Mouse (Mus musculus): Measurements from ENCODE around the gene Armc9.

Gene Armc9

DNA sequence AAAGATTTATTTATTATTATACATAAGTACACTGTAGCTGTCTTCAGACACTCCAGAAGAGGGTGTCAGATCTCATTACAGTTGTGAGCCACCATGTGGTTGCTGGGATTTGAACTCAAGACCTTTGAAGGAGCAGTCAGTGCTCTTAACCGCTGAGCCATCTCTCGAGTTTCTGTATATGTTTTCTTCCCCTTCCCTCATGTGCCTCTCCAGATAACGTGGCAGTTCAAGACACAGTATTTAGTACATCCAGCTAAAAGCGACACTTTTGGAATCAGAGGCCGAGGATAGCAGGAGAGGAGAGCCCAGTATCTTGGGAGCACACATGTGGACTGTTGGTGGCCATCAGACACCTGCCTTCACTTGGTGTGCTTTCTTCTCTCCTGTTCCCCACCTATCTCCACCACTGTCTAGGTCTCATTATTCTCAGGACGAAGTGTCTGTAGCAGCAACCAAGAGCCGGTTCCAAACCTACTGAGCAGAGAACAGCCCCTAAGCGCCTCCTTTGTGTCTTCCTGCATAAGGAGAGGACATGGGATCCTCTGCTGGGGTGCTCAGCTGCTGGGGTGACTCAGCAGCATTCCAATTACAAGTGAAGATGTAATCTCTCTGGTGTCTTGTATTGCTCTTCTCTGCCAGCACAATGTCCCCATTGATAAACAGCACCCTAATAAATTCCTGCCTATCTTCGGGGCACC lies 114.1 kb downstream of the Armc9 start:
- in situ Hi-C loops (cut with MboI; ENCODE audit: low sequenced_read_pairs): no loop called here

DNA sequence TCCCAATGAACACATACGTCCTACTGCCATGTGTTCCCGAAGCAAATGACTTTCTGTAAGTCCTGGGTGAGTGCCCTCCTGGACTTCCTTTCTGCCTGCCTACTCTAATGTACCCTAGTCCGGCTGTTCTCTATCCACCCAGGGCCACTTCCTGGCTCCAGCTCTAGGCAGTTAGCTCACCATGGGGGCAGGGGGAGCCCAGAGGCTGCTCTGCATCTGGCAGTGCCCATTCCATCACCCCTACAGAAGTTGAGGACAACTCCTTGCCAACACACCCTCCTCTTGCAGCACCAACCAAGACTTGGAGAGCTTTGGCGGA lies 114.6 kb downstream of the Armc9 start:
- in situ Hi-C loops (cut with MboI; ENCODE audit: low sequenced_read_pairs): no loop called here

DNA sequence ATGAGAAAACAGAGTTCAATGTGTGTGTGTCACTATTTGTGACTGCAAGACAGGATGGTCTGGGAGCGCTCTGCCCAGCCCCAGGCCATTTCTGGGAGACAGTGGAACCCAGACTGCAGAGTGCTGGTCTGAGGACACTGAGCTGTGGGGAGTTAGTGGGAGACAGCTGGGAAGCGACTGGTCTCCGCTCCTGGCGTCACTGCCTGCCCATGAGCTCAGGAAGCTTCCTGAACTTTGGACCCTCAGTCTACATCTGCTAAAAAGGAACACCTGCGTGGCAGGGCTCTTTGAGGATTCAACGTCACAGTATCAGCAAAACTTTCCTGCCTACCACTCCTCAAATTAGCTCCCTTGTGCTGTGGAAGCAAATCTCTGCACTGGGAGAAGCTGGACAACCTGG lies 117.1 kb downstream of the Armc9 start:
- in situ Hi-C loops (cut with MboI; ENCODE audit: low sequenced_read_pairs): no loop called here

DNA sequence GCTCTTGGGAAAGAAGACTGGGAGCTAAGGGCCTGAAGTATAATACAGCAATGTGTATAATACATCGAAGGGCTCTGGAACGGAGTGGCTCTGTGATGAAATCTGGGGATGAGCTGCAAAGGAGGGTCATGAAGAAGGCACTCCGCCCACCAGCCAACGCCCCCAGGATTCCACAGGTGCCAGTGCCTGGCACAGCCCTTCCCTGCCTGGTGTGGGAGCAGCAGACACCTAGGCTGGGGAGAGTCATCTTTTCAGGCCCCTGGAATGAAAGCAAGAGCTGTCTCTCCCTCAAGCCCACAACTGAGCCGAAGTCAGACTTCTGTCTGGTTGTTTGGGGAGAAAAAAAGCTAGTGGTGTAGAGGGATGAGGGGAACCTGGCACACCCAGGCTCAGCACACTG lies 122.5 kb downstream of the Armc9 start:
- in situ Hi-C loops (cut with MboI; ENCODE audit: low sequenced_read_pairs): no loop called here

DNA sequence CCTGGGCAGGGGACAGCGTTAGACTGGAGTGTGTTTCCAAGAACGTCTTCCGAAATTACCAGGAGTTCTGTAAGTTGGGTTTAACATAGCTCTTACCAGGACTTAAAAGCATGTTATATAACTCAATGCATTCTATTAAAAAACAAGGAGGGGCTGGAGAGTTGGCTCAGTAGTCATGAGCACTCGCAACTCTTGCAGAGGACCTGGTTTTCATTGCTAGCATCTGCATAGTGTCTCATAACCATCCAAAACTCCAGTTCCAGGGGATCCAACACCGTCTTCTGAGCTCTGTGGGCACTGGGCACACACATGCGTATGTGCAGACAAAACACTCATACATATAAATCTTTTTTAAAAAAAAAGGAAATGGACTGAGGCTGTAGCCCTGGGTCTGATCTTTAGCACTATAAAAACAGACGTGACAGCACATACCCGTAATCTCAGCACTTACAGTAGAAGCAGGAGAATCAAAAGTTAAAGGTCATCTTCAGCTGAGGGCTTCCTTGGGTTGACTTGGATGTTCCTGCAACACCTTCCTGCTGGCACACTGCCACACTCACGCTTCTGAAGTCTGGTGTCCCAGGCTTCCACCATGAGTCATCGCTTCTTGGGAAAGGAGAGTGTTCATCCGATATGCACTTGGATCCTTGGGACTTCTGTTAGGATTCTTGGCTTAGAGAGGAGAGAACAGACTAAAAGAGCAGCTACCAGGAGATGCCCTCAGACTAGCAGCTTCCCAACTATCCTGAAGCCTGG lies 127.4 kb downstream of the Armc9 start:
- in situ Hi-C loops (cut with MboI; ENCODE audit: low sequenced_read_pairs): no loop called here

DNA sequence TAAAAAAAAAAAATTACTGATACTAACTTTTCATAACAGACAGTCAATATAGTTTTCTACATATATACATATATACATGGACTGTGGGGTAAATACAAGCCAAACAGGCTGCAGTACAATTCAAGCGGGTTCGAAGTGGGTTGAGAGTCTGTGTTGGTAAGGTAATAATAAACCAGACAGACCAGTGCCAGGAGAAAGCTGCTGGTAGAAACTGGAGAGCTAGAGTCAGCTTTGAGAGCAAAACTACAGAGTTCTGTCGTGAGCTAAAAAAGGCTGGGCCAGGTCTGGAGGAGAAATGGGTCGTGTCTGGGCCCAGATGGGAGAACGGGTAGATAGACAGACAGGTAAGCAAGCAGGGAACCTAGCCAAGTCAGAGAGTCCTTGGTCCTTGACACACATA lies 129.5 kb downstream of the Armc9 start:
- in situ Hi-C loops (cut with MboI; ENCODE audit: low sequenced_read_pairs): no loop called here

DNA sequence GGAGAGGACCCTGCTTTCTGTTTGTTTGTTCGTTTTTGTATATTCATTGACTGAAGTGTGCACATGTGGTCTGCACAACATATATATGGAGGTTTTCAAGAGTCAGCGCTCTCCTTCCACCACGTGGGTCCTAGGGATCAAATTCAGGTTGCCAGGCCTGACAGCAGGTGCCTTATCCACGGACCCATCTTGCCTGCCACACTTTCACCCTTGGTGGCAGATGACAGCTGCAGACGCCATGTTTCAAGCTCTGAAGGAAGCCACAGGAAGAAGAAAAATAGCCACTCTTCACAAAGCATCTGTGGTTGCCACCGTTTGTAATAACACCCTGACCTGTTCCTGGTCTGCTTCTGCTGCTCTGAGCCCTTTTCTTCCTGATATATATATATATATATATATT lies 130.7 kb downstream of the Armc9 start:
- in situ Hi-C loops (cut with MboI; ENCODE audit: low sequenced_read_pairs): no loop called here

DNA sequence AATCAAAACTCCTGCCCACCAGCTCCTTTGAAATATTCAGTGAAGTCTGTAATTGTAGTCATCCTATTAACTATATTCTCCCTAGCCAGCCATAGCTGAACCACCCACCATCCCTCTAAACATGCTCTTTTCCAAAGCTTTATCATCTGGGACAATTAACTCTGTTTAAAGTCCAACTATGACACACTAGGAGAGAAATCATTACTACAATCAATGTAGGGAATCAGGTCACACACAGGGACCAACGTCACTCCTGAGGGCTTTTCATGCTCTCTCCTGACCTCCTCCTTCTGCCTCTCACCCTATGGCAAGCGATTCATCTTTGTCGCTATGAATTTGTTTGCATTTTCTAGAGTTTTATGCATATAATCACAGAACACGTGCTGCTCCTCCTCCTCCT lies 132.9 kb downstream of the Armc9 start:
- in situ Hi-C loops (cut with MboI; ENCODE audit: low sequenced_read_pairs): no loop called here

DNA sequence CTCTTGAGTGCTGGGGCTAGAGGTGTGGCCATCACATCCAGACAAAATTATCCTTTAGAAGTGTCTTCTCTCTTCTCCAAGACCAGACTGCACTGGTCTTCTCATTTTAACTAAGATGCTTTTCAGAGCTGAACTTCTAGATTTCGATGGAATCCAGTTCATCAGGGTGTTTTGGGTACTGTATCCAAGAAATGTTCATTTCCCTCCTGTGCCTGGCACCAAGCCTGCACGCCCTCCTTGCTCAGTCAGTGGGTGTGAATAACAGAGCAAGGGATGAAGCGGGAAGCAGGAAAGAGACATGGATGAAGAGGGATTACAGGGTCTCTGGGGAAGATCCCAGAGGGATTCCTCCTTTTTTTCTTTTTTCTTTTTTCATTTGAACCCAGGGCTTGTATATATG lies 135.9 kb downstream of the Armc9 start:
- in situ Hi-C loops (cut with MboI; ENCODE audit: low sequenced_read_pairs): no loop called here

DNA sequence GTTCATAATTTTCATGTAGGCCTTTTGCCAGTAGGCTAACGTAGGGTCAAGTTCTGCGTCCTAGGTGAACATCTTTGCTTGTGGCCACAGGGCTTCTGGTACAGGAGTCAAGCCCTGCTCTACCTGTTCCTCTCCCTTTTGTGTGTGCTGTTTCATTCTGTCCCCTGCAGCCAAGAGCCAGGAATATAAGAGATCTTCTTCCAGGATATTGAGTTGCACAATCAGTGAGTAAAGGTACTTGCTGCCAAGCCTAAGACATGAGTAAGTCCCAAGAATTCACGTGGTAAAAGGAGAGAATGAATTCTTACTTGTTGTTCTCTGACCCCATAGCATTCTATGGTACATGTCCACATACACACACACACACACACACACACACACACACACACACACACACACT lies 138.5 kb downstream of the Armc9 start:
- in situ Hi-C loops (cut with MboI; ENCODE audit: low sequenced_read_pairs): no loop called here

DNA sequence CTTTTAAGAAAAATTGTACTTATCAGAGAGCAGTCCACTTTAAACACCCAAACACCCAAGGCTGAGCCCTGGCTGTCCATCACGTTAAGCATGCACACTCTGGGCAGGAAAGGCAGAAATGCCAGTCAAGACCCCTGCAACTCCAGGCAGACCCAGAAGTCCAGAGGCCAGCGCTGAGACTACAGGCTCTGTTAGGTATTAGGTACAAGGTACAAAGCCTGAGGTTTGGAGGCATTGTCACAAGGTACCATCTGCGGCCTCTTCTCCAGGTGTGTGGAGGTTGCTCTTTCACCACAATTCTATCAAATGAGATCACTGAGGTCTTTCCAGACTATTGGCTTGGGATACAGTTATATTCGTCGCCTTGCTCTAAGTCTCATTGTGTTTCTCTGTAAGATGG lies 139.3 kb downstream of the Armc9 start:
- in situ Hi-C loops (cut with MboI; ENCODE audit: low sequenced_read_pairs): no loop called here

DNA sequence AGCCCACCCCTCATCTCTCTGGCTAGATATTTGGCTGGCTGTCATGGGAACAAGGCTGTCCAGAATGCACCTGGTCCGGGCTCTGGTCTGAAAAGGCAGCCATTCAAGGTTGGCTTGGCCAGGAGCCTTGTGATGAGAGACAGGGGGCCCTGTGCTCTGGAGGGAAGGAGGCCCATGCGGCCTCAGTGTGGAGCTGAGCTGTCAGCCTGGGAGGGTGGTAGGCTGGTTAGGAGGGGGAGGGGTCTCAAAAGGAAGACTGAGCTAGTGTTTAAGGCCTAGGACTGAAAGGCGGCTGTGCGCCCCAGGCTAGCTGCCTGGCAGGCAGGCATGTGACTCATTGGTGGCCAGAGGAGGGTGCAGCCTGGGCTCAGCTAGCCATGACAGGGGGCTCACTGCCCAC lies 139.9 kb downstream of the Armc9 start:
- in situ Hi-C loops (cut with MboI; ENCODE audit: low sequenced_read_pairs): no loop called here

DNA sequence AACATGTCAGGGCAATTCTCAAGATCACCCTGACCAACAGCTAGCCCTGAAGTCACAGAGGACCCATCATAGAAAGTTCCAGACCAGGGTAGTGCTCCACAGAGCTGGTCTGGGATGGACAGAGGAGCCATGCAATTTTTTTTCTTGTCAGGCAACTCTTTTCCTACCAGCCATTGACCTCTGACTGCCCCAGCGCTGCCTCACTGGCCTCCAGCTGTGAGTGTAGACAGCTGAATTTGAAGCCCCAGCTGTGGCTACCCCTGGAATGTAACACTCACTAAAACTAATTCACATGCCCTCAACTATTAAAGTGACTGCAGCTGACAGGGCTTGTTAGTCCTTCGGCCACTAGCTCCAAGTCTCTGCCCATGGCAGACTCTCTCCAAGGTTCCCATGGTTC lies 145.5 kb downstream of the Armc9 start:
- in situ Hi-C loops (cut with MboI; ENCODE audit: low sequenced_read_pairs): no loop called here

DNA sequence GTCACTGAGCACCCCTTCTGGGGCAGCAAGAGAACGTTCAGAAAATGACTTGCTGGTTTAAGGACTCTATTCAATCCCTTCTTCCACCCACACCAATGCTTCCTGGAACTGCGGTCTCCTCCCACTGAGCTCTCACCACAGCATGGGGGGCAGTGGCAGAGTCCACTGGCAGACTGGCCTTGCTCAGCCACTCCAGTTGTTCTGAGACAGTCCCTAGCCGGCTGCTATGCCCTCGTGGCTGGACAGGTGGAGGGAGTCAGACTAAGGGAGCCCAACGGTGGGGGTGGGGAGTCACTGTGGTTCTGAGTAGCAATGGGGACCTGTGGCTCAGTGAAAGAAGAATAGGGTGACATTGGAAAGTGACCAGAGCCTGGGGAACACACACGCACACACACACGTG lies 146.2 kb downstream of the Armc9 start:
- in situ Hi-C loops (cut with MboI; ENCODE audit: low sequenced_read_pairs): no loop called here

DNA sequence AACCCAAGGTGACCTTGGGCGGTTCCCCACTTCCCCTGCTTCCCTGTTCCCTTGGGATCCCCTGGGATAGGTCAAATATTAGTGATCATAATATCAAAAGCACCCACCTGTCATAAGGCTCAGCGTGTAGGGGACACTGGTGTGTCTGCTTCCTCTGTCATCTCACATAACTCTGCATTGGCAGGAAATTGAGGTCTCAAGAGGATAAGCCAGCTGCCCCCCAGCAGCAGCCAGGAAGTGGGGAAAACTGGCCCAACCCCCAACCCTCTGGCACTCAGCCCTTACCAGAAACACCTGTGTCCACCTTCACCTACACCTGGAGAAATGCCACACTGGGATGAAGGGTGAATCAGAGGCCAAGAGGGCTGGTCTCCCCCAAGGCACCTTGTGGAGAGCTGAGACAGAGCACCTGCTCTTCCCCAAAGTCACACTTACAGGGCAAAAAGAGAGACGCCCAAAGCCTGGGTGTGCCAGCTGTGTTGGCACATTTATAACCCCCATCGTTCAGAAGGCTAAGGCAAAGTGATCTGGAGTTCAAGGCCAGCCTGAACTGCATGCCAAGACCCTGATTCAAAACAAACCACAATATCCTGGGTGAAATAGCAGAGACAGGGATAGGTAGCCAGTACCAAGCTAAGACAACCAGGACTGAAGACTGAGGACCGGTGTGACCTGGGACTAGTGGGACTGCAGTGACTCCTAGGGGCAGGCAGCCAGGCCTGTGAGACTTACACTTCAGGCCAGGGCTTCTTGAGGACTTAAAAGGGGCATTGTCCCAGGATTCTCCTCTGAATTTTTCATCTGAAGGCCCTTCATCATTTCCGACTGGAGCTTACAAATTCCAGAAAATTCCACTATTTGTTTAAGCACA lies 146.9 kb downstream of the Armc9 start:
- in situ Hi-C loops (cut with MboI; ENCODE audit: low sequenced_read_pairs): no loop called here

DNA sequence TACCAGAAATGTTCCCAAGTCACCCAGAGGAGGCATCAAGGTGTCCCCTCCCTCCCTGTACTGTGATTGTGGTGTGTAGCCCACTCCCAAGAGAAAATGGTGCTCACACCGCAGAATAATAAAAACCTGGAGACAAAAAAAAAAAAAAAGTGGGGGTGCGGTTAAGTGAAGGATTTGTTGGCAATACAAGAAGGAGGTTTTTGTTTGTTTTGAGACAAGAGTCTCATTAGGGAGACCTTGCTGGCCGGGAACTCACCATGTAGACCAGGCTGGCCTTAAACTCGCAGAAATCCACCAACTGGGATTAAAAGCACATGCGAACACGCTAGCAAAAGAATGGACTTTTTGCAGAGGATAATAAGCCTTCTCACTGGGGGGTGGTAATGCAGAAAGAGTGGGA lies 148.0 kb downstream of the Armc9 start, which contains the start of gene B3gnt7:
Gene B3gnt7 (plus strand): TSS at position 301 of the 400 bp plus-strand sequence.
- in situ Hi-C loops (cut with MboI; ENCODE audit: low sequenced_read_pairs): no loop called here

DNA sequence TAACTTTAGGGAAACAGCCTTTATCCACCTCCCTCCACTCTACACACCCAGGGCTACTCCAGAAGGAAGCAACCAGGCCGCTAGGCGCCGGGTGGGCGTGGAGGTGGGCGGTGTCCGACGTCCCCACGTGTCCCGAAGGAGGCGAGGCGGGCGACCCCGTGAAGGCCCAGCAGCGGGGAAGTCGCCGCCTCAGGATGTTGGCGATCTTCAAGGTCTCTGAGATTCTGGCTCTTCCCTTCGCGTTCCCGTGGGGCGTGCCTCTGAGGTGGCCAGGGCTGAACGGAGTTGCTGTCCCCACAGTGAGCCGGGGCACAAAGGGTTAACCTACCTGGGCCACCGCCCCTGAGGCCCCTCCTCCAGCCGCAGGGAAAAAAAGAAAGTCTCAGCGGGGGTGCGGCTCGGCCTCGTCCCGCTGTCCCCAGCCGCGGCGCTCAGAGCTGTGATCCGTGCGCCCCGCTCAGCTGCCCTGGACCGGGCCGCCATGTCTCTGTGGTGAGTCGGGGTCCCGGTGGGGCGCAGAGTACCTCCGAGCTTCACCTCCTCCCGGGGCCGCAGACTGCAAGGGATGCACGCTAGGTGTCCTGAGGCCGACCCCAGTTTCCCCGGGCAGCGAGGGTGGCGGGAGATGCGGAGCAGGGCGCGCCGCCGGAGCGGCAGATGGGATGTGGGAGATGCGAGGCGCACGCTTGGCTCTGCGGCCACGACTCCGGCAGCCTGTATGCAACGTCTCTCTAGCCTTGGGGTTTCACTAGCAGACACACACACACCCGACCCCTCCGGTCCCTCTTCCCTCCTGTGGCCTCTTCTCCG lies 148.7 kb downstream of the Armc9 start:
- in situ Hi-C loops (cut with MboI; ENCODE audit: low sequenced_read_pairs): no loop called here

DNA sequence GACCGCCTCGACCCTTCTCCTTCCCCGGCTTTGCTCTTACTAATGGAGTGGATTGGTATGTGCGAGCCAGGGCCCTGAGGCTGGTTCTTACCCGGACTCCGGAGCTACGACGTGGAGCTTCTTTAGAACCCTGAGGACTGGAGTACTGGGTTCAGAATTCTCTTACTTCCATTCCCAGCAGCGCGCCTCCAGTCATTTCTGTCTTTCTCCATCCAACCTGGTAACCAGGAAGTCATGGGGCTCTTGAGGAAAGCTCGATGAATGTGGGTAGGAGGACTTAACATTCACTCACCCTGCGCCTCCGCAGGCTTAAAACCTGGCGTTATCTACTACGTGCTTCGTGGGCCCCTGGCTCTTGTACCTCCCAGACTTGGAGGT lies 149.3 kb downstream of the Armc9 start:
- in situ Hi-C loops (cut with MboI; ENCODE audit: low sequenced_read_pairs): no loop called here

DNA sequence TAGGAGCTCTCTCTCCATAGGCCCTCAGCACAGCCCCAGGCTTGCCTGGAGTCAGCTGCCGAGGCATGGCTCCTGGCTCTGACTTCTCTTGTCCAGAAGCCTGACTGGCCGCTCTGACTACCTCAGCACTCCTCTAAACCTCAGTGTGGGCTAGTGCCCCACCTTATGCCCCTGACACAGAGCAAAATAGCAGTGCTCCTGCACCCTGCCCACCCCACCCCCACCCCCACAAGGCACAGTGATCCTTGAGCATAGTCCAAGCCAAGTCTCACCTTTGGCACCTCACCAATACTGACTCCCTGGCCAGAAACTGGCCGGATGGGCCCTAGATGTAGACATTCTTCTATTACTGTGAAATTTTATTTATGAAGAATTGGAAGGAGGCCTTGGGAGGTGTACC lies 152.1 kb downstream of the Armc9 start:
- in situ Hi-C loops (cut with MboI; ENCODE audit: low sequenced_read_pairs): no loop called here

DNA sequence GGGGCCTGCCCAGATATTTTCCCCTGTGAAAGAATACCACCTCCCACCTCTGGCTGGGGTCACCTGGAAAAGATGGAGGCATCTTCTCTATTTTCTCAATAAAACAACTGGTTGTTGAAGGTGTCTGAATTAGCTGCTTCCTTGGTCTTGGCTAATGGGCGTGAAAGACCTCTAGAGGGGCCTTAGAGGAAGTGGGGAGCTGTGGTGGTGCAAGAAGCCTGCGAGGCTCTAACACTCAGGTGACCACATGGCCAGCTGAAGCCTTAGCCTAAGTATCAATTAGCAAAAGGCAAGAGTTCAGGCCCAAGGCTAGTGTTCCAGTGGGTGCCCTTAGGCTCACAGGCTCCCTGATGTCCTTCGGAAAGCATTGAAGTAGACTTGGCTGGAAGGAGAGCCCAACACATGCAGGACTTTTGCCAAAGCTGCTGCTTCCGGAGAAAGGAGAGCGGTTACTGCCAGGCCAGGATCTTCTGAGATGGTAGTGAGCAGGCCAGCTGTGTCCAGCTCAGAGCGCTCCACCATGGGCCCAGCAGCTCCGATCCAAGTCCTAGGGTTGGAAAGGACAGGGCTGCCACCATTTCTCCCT lies 152.7 kb downstream of the Armc9 start:
- in situ Hi-C loops (cut with MboI; ENCODE audit: low sequenced_read_pairs): no loop called here
